Mouse (Mus musculus) forebrain, embryonic 15.5 days (tissue): ENCODE measurements at regions not wholly inside any gene's neighbourhood (a gene's known extent, or its start where the extent isn't known, plus 50 kb on each side); places are given as distances from the start of the nearest gene placed in this dataset.
A peak's percentile ranks its signal among the peaks of the same experiment; 100 is the strongest.

Experiments used
- ATAC-seq: fragments of 200-750 bp; cut with Nextera tagmentation; replicated peaks from 2 replicates; pipeline ENCODE4 v1.8.0; 2017; ENCODE audit warnings: mild to moderate bottlenecking, moderate TSS enrichment, moderate library complexity
- H3K27ac ChIP-seq: fragments of 300-500 bp; sonication (generic); replicated peaks from 2 replicates; pipeline ENCODE4 v1.5.1; 2015; ENCODE audit warnings: mild to moderate bottlenecking, inconsistent platforms
- H3K27me3 ChIP-seq: fragments of 300-500 bp; sonication (generic); 2 replicates; pipeline ENCODE4 v1.6.1; 2015; ENCODE audit warnings: inconsistent platforms
- H3K36me3 ChIP-seq: fragments of 300-500 bp; sonication (generic); 2 replicates; pipeline ENCODE4 v1.6.1; 2015; ENCODE audit warnings: mild to moderate bottlenecking, inconsistent platforms
- H3K4me1 ChIP-seq: fragments of 300-500 bp; sonication (generic); 2 replicates; pipeline ENCODE4 v1.6.1; 2015; ENCODE audit warnings: inconsistent platforms
- H3K4me2 ChIP-seq: fragments of 300-500 bp; sonication (generic); replicated peaks from 2 replicates; pipeline ENCODE4 v1.6.1; 2015; ENCODE audit warnings: mild to moderate bottlenecking, inconsistent platforms
- H3K4me3 ChIP-seq: fragments of 300-500 bp; sonication (generic); 2 replicates; pipeline ENCODE4 v1.5.1; 2015; ENCODE audit warnings: mild to moderate bottlenecking, inconsistent platforms
- H3K9ac ChIP-seq: fragments of 300-500 bp; sonication (generic); replicated peaks from 2 replicates; pipeline ENCODE4 v1.6.1; 2015; ENCODE audit warnings: mild to moderate bottlenecking, inconsistent platforms
- H3K9me3 ChIP-seq: fragments of 300-500 bp; sonication (generic); 2 replicates; pipeline ENCODE4 v1.6.1; 2016; ENCODE audit warnings: inconsistent platforms
- WGBS: fragments of 180-500 bp; shearing (Covaris S2); methylation state at CpG from one replicate; pipeline ENCODE4 v1.1.7; 2015; ENCODE audit warnings: mixed read lengths; 5-methylcytosine and 5-hydroxymethylcytosine counted together

- Histone ChIP-seq H3K9me3 (no peaks in the 10 kb centered on the region), H3K36me3 (no peaks in the 10 kb centered on the region)
These were observed 58.8 kb upstream of the Thy1 start for GRCm38 (mm10) chr9:43984181-43985062.

GRCm38 (mm10) chr9:43987957-43988356 lies 55.2 kb upstream of the Thy1 start:
- no peak overlapping the region for H3K27ac ChIP-seq
- H3K4me3 ChIP-seq, result no peak overlapping the region
- H3K9me3 ChIP-seq, result no peaks in the 10 kb centered on the region
- 92% methylated on average over 6 of the region's 6 CpGs for WGBS
- no peaks in the 10 kb centered on the region for H3K27me3 ChIP-seq
- no peaks in the 10 kb centered on the region for H3K36me3 ChIP-seq
- ATAC-seq, result no peak
- H3K4me2 ChIP-seq, result no peak overlapping the region
- no peaks in the 10 kb centered on the region; the same call in 1 of the 2 replicates for H3K4me1 ChIP-seq
- no peak overlapping the region for H3K9ac ChIP-seq

More at GRCm38 (mm10) chr9:43984181-43985062, 58.8 kb upstream of the Thy1 start:
- no peaks in the 10 kb centered on the region for H3K4me1 ChIP-seq
- peak; percentile 76 for ATAC-seq
- no peak overlapping the region for H3K4me2 ChIP-seq
- H3K27me3 ChIP-seq, result no peaks in the 10 kb centered on the region
- no peak overlapping the region for H3K9ac ChIP-seq
- no peak overlapping the region for H3K27ac ChIP-seq
- WGBS, result 50% methylated on average over 8 of the region's 8 CpGs
- no peak overlapping the region for H3K4me3 ChIP-seq

GRCm38 (mm10) chr9:43988981-43989860 lies 54.0 kb upstream of the Thy1 start:
- no peaks in the 10 kb centered on the region for H3K9me3 ChIP-seq
- no peak overlapping the region for H3K9ac ChIP-seq
- no peaks in the 10 kb centered on the region; the same call in 1 of the 2 replicates for H3K4me1 ChIP-seq
- H3K27me3 ChIP-seq, result no peaks in the 10 kb centered on the region
- WGBS, result 45% methylated on average over 13 of the region's 13 CpGs
- H3K4me3 ChIP-seq, result no peak overlapping the region
- H3K4me2 ChIP-seq, result no peak overlapping the region
- no peak for ATAC-seq
- no peaks in the 10 kb centered on the region for H3K36me3 ChIP-seq
- no peak overlapping the region for H3K27ac ChIP-seq

- no peaks in the 10 kb centered on the region; the same call in 1 of the 2 replicates for H3K4me1 ChIP-seq
- no peak overlapping the region for H3K4me3 ChIP-seq
- no peaks in the 10 kb centered on the region for H3K36me3 ChIP-seq
- no peak overlapping the region for H3K9ac ChIP-seq
- no peak overlapping the region for H3K4me2 ChIP-seq
- no peaks in the 10 kb centered on the region for H3K9me3 ChIP-seq
- ATAC-seq, result no peak
- no peak overlapping the region for H3K27ac ChIP-seq
- WGBS, result 77% methylated on average over 11 of the region's 11 CpGs
- H3K27me3 ChIP-seq, result no peaks in the 10 kb centered on the region
These were observed 53.1 kb upstream of the Thy1 start for GRCm38 (mm10) chr9:43990124-43990523.

- H3K27me3 ChIP-seq, result no peaks in the 10 kb centered on the region
- no peak overlapping the region for H3K9ac ChIP-seq
- no peaks in the 10 kb centered on the region for H3K9me3 ChIP-seq
- H3K36me3 ChIP-seq, result no peaks in the 10 kb centered on the region
- no peak overlapping the region for H3K4me2 ChIP-seq
- H3K4me1 ChIP-seq, result peaks cover 3% of the 10 kb centered on the region; the same call in 1 of the 2 replicates
- H3K27ac ChIP-seq, result no peak overlapping the region
- ATAC-seq, result no peak
- WGBS, result 31% methylated on average over 9 of the region's 9 CpGs
- H3K4me3 ChIP-seq, result no peak overlapping the region
These were observed 49.8 kb upstream of the Thy1 start for GRCm38 (mm10) chr9:43993221-43993976.
